Mouse (Mus musculus): ENCODE data around the gene Dek. TPM values are rescaled to one million over a fixed set of nuclear protein-coding genes. Genes with fewer than 3 reads are reported as not detected.
A peak's percentile ranks its signal among the peaks of the same experiment; 100 is the strongest.

The Dek gene
- polyA plus RNA-seq, 1 experiment from 2014 or later, result 390 TPM

- Histone ChIP-seq H3K4me2 (peak overlapping the region; percentile 77), H3K9me3 (no peaks in the 10 kb centered on the region), H3K4me1 (peaks cover 26% of the 10 kb centered on the region), H3K9ac (peak overlapping the region; percentile 98), H3K36me3 (peaks cover 4% of the 10 kb centered on the region), H3K27me3 (no peaks in the 10 kb centered on the region), H3K27ac (peak overlapping the region; percentile 100), H3K4me3 (peak overlapping the region; percentile 97)
- ATAC-seq (ENCODE audit: insufficient number of reproducible peaks, insufficient read depth, low FRiP score, low TSS enrichment, low read depth), result no peak
- WGBS, result under 1% methylated on average over 20 of the region's 20 CpGs
Observed at GRCm38 (mm10) chr13:47106580-47106888, 533 bp upstream of the Dek start.

GRCm38 (mm10) chr13:47104856-47105541, 1.0 kb downstream of the Dek start:
- ATAC-seq (ENCODE audit: insufficient number of reproducible peaks, insufficient read depth, low FRiP score, low TSS enrichment, low read depth), result no peak
- H3K4me3 ChIP-seq, result peak overlapping the region; percentile 97
- peak overlapping the region; percentile 77 for H3K4me2 ChIP-seq
- peaks cover 26% of the 10 kb centered on the region for H3K4me1 ChIP-seq
- peak overlapping the region; percentile 98 for H3K9ac ChIP-seq
- WGBS, result under 1% methylated on average over 25 of the region's 25 CpGs
- no peaks in the 10 kb centered on the region for H3K27me3 ChIP-seq
- peak overlapping the region; percentile 100 for H3K27ac ChIP-seq
- peaks cover 16% of the 10 kb centered on the region for H3K36me3 ChIP-seq
- H3K9me3 ChIP-seq, result no peaks in the 10 kb centered on the region

- WGBS, result 31% methylated on average over 2 of the region's 2 CpGs
- H3K9ac ChIP-seq, result peak overlapping the region; percentile 53
- H3K27me3 ChIP-seq, result no peaks in the 10 kb centered on the region
- H3K4me1 ChIP-seq, result peaks cover 26% of the 10 kb centered on the region
- peak overlapping the region; percentile 97 for H3K4me3 ChIP-seq
- peak overlapping the region; percentile 77 for H3K4me2 ChIP-seq
- no peaks in the 10 kb centered on the region for H3K9me3 ChIP-seq
- H3K36me3 ChIP-seq, result peaks cover 21% of the 10 kb centered on the region
- ATAC-seq (ENCODE audit: insufficient number of reproducible peaks, insufficient read depth, low FRiP score, low TSS enrichment, low read depth), result no peak
- no peak overlapping the region for H3K27ac ChIP-seq
Observed at GRCm38 (mm10) chr13:47104146-47104545, 1.9 kb downstream of the Dek start.

- 96% methylated on average over 2 of the region's 2 CpGs for WGBS
- Histone ChIP-seq H3K4me3 (no peak overlapping the region), H3K27ac (no peak overlapping the region), H3K27me3 (no peaks in the 10 kb centered on the region), H3K36me3 (peaks cover 50% of the 10 kb centered on the region), H3K4me2 (no peak overlapping the region), H3K4me1 (peaks cover 16% of the 10 kb centered on the region), H3K9ac (no peak overlapping the region), H3K9me3 (no peaks in the 10 kb centered on the region)
- no peak for ATAC-seq (ENCODE audit: insufficient number of reproducible peaks, insufficient read depth, low FRiP score, low TSS enrichment, low read depth)
Observed at GRCm38 (mm10) chr13:47100587-47100986, 5.4 kb downstream of the Dek start.

GRCm38 (mm10) chr13:47099265-47099664, 6.7 kb downstream of the Dek start:
- H3K4me1 ChIP-seq, result peaks cover 15% of the 10 kb centered on the region
- H3K4me2 ChIP-seq, result no peak overlapping the region
- no peaks in the 10 kb centered on the region for H3K27me3 ChIP-seq
- WGBS, result 84% methylated on average over 7 of the region's 7 CpGs
- no peak overlapping the region for H3K27ac ChIP-seq
- no peak overlapping the region for H3K9ac ChIP-seq
- H3K4me3 ChIP-seq, result no peak overlapping the region
- ATAC-seq (ENCODE audit: insufficient number of reproducible peaks, insufficient read depth, low FRiP score, low TSS enrichment, low read depth), result no peak
- H3K36me3 ChIP-seq, result peaks cover 62% of the 10 kb centered on the region
- no peaks in the 10 kb centered on the region for H3K9me3 ChIP-seq

GRCm38 (mm10) chr13:47096591-47096990, 9.4 kb downstream of the Dek start:
- Histone ChIP-seq H3K4me2 (no peak overlapping the region), H3K9me3 (no peaks in the 10 kb centered on the region), H3K4me3 (no peak overlapping the region), H3K27ac (no peak overlapping the region), H3K27me3 (no peaks in the 10 kb centered on the region), H3K4me1 (no peaks in the 10 kb centered on the region), H3K9ac (no peak overlapping the region), H3K36me3 (peaks cover 76% of the 10 kb centered on the region)
- WGBS, result 77% methylated on average over 2 of the region's 2 CpGs
- ATAC-seq (ENCODE audit: insufficient number of reproducible peaks, insufficient read depth, low FRiP score, low TSS enrichment, low read depth), result no peak

- H3K36me3 ChIP-seq, result peaks cover 77% of the 10 kb centered on the region
- H3K9me3 ChIP-seq, result no peaks in the 10 kb centered on the region
- no peak for ATAC-seq (ENCODE audit: insufficient number of reproducible peaks, insufficient read depth, low FRiP score, low TSS enrichment, low read depth)
- H3K27ac ChIP-seq, result no peak overlapping the region
- H3K4me2 ChIP-seq, result no peak overlapping the region
- 93% methylated on average over 2 of the region's 2 CpGs for WGBS
- no peak overlapping the region for H3K9ac ChIP-seq
- H3K4me1 ChIP-seq, result no peaks in the 10 kb centered on the region
- H3K27me3 ChIP-seq, result no peaks in the 10 kb centered on the region
- H3K4me3 ChIP-seq, result no peak overlapping the region
Observed at GRCm38 (mm10) chr13:47093791-47094190, 12.2 kb downstream of the Dek start.

GRCm38 (mm10) chr13:47089271-47089670, 16.7 kb downstream of the Dek start:
- WGBS, result 86% methylated on average over 2 of the region's 2 CpGs
- Histone ChIP-seq H3K4me2 (no peak overlapping the region), H3K27me3 (no peaks in the 10 kb centered on the region), H3K4me1 (no peaks in the 10 kb centered on the region), H3K27ac (no peak overlapping the region), H3K9ac (no peak overlapping the region), H3K4me3 (no peak overlapping the region), H3K9me3 (no peaks in the 10 kb centered on the region), H3K36me3 (peaks cover 70% of the 10 kb centered on the region)
- ATAC-seq (ENCODE audit: insufficient number of reproducible peaks, insufficient read depth, low FRiP score, low TSS enrichment, low read depth), result no peak

- Histone ChIP-seq H3K9ac (no peak overlapping the region), H3K27me3 (no peaks in the 10 kb centered on the region), H3K9me3 (no peaks in the 10 kb centered on the region), H3K36me3 (peaks cover 65% of the 10 kb centered on the region), H3K4me3 (no peak overlapping the region), H3K4me1 (no peaks in the 10 kb centered on the region), H3K4me2 (no peak overlapping the region), H3K27ac (no peak overlapping the region)
- no peak for ATAC-seq (ENCODE audit: insufficient number of reproducible peaks, insufficient read depth, low FRiP score, low TSS enrichment, low read depth)
- 88% methylated on average over 1 of the region's 1 CpGs for WGBS
Observed at GRCm38 (mm10) chr13:47088433-47088832, 17.6 kb downstream of the Dek start.

- Histone ChIP-seq H3K36me3 (peaks cover 62% of the 10 kb centered on the region), H3K27me3 (no peaks in the 10 kb centered on the region), H3K9me3 (peaks cover 3% of the 10 kb centered on the region; the same call in 1 of the 2 replicates), H3K9ac (no peak overlapping the region), H3K27ac (no peak overlapping the region), H3K4me3 (no peak overlapping the region), H3K4me2 (no peak overlapping the region), H3K4me1 (no peaks in the 10 kb centered on the region)
- ATAC-seq (ENCODE audit: insufficient number of reproducible peaks, insufficient read depth, low FRiP score, low TSS enrichment, low read depth), result no peak
- WGBS, result 89% methylated on average over 4 of the region's 4 CpGs
Observed at GRCm38 (mm10) chr13:47080905-47081505, 25.0 kb downstream of the Dek start.

GRCm38 (mm10) chr13:47078799-47079198, 27.2 kb downstream of the Dek start:
- Histone ChIP-seq H3K9me3 (peaks cover 3% of the 10 kb centered on the region; the same call in 1 of the 2 replicates), H3K27ac (no peak overlapping the region), H3K4me2 (no peak overlapping the region), H3K9ac (no peak overlapping the region), H3K36me3 (peaks cover 65% of the 10 kb centered on the region), H3K4me3 (no peak overlapping the region), H3K4me1 (no peaks in the 10 kb centered on the region), H3K27me3 (no peaks in the 10 kb centered on the region)
- WGBS, result 67% methylated on average over 5 of the region's 5 CpGs
- ATAC-seq (ENCODE audit: insufficient number of reproducible peaks, insufficient read depth, low FRiP score, low TSS enrichment, low read depth), result no peak

- no peaks in the 10 kb centered on the region for H3K27me3 ChIP-seq
- no peak overlapping the region for H3K4me3 ChIP-seq
- H3K4me1 ChIP-seq, result no peaks in the 10 kb centered on the region
- H3K4me2 ChIP-seq, result no peak overlapping the region
- peaks cover 60% of the 10 kb centered on the region for H3K36me3 ChIP-seq
- H3K9ac ChIP-seq, result no peak overlapping the region
- no peak overlapping the region for H3K27ac ChIP-seq
- peaks cover 3% of the 10 kb centered on the region; the same call in 1 of the 2 replicates for H3K9me3 ChIP-seq
- no peak for ATAC-seq (ENCODE audit: insufficient number of reproducible peaks, insufficient read depth, low FRiP score, low TSS enrichment, low read depth)
Observed at GRCm38 (mm10) chr13:47077367-47077766, 28.6 kb downstream of the Dek start.
